Mouse (Mus musculus) small intestine, adult 2 months (tissue): ENCODE results near the gene Cat. TPM values are rescaled to one million over a fixed set of nuclear protein-coding genes. Genes with fewer than 3 reads are reported as not detected.
A peak's percentile ranks its signal among the peaks of the same experiment; 100 is the strongest.

Experiments used
- H3K27ac ChIP-seq: fragments of 200-500 bp; 2 replicates; pipeline ENCODE4 v1.5.1; 2012; ENCODE audit warnings: low read depth, low read length, control low read depth, inconsistent platforms; ENCODE audit not compliant: insufficient read depth
- H3K27me3 ChIP-seq: fragments of 200-500 bp; 2 replicates; pipeline ENCODE4 v1.6.1; 2012; ENCODE audit warnings: mild to moderate bottlenecking, moderate library complexity, low read length, inconsistent platforms; ENCODE audit not compliant: control insufficient read depth, insufficient read depth
- H3K36me3 ChIP-seq: fragments of 200-500 bp; 2 replicates; pipeline ENCODE4 v1.6.1; 2012; ENCODE audit warnings: mild to moderate bottlenecking, low read length, control low read depth, inconsistent platforms; ENCODE audit not compliant: control insufficient read depth, insufficient read depth
- H3K4me1 ChIP-seq: fragments of 200-500 bp; 2 replicates; pipeline ENCODE4 v1.6.1; 2012; ENCODE audit warnings: low read length, inconsistent platforms, mixed read lengths; ENCODE audit not compliant: control insufficient read depth, insufficient read depth, insufficient read length
- H3K4me3 ChIP-seq: fragments of 200-500 bp; 2 replicates; pipeline ENCODE4 v1.5.1; 2012; ENCODE audit warnings: low read depth, mild to moderate bottlenecking, control low read depth, inconsistent platforms, low read length, moderate library complexity
- CTCF ChIP-seq: fragments of 200-500 bp; IDR thresholded peaks from 2 replicates; pipeline ENCODE4 v1.5.1; 2012; ENCODE audit warnings: low read depth, mild to moderate bottlenecking, control low read depth, inconsistent platforms, low read length, moderate library complexity, mixed read lengths; ENCODE audit not compliant: insufficient replicate concordance, insufficient read length; ENCODE audit errors: extremely low read depth
- POLR2A ChIP-seq: fragments of 200-500 bp; IDR thresholded peaks from 2 replicates; pipeline ENCODE4 v1.6.1; 2012; ENCODE audit warnings: low read depth, mild to moderate bottlenecking, control low read depth, inconsistent platforms, low read length, moderate library complexity
- WGBS: fragments of 180-500 bp; shearing (Covaris S2); methylation state at CpG from one replicate; pipeline ENCODE4 v1.1.7; 2018; 5-methylcytosine and 5-hydroxymethylcytosine counted together
- polyA plus RNA-seq: library from polyadenylated mRNA; depleted of rRNA; stranded (reverse); fragments of >200 nt; gene quantifications from 2 replicates; pipeline ENCODE4 v1.2.3, GENCODE M21; 2012

The Cat gene
- polyA plus RNA-seq, 1 experiment: 113 TPM

DNA sequence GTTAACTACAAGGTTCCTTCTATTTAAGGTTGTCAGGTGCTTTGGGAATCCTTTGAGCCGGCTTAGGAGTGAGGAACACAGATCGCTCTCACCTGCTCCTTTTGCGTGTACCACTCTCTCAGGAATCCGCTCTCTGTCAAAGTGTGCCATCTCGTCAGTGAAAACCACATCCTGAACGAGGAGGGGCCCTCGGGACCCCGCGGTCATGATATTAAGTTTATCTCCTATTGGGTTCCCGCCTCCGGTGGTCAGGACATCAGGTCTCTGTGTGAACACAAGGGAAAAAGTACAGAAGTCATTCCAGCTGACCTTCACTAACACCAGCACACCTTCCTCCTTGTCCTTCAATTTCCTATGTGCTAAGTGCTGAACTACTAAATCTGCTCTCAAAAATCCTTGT is 8.3 kb downstream of the Cat start:
- Histone ChIP-seq H3K27ac (no peak overlapping the region), H3K4me3 (no peak overlapping the region), H3K27me3 (no peaks in the 10 kb centered on the region), H3K36me3 (peaks cover 27% of the 10 kb centered on the region), H3K4me1 (peaks cover 14% of the 10 kb centered on the region)
- 66% methylated on average over 11 of the region's 11 CpGs for WGBS
- TF ChIP-seq CTCF: no peak
- TF ChIP-seq POLR2A: no peak

DNA sequence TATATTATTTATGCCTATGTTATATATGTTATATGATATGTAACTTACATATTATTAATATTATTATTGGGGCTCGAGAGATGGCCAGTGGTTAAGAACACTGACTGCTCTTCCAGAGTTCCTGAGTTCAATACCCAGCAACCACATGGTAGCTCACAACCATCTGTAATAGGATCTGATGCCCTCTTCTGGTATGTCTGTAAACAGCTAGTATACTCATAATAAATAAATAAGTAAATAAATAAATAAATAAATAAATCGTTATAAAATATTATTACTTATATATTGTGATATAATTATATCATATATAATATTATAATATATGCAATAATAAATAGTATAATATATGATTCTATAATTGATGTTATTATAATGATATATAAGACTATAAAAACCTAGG is 8.8 kb downstream of the Cat start:
- no peak for TF ChIP-seq CTCF
- no peak for TF ChIP-seq POLR2A
- H3K4me1 ChIP-seq: peaks cover 14% of the 10 kb centered on the region
- H3K27ac ChIP-seq: no peak overlapping the region
- H3K27me3 ChIP-seq: no peaks in the 10 kb centered on the region
- 88% methylated on average over 2 of the region's 2 CpGs for WGBS
- H3K36me3 ChIP-seq: peaks cover 30% of the 10 kb centered on the region
- H3K4me3 ChIP-seq: no peak overlapping the region

DNA sequence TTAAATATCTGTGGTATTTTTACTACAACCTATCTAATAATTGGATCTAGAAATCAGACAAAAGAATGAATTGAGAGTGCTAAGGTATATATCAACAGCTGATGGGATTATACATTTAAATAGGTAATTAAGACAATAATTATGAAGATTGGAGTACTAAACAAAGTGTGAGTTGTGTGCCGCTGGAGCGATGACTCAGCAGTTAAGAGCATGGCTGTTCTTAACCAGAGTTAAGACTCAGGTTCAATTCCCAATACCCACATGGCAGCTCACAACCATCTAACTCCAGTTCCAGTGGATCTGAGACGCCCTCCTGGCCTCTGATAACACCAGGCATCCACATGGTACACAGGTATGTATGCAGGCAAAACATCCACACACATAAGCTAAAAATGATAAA is 11.6 kb downstream of the Cat start:
- TF ChIP-seq POLR2A: no peak
- TF ChIP-seq CTCF: no peak
- Histone ChIP-seq H3K4me1 (peaks cover 14% of the 10 kb centered on the region), H3K4me3 (no peak overlapping the region), H3K36me3 (peaks cover 47% of the 10 kb centered on the region), H3K27ac (no peak overlapping the region), H3K27me3 (no peaks in the 10 kb centered on the region)
- WGBS: 94% methylated on average over 3 of the region's 3 CpGs

DNA sequence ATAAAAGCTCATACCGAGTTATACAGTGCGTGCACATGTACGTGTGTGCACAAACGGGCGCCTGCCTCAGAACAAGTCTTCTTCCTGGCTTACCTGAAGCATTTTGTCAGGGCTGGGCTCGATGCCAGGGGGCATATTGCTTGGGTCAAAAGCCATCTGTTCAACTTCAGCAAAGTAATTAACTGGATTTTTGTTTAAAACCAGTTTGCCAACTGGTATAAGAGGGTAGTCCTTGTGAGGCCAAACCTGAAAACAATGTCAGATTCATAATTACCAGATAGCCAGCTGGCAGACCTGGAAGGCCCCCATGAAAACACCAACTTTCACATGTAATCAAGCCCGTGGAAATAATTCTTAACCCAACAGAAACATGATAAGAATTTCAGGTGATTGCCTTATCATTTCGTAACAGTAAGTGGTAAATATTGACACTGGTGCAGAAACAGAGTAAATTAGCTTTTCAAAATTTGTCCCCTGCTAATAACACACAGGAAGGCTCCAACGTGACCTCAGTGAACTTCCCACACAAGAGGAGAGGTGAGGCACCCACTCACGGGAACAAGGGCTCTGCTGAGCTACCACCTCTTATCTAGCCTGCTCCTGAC is 17.9 kb downstream of the Cat start:
- Histone ChIP-seq H3K4me1 (peaks cover 16% of the 10 kb centered on the region; the same call in 1 of the 2 replicates), H3K36me3 (peaks cover 51% of the 10 kb centered on the region), H3K4me3 (no peak overlapping the region), H3K27me3 (no peaks in the 10 kb centered on the region), H3K27ac (peak overlapping the region; percentile 11; the same call in 1 of the 2 replicates)
- no peak for TF ChIP-seq CTCF
- no peak for TF ChIP-seq POLR2A
- 27% methylated on average over 10 of the region's 10 CpGs for WGBS

DNA sequence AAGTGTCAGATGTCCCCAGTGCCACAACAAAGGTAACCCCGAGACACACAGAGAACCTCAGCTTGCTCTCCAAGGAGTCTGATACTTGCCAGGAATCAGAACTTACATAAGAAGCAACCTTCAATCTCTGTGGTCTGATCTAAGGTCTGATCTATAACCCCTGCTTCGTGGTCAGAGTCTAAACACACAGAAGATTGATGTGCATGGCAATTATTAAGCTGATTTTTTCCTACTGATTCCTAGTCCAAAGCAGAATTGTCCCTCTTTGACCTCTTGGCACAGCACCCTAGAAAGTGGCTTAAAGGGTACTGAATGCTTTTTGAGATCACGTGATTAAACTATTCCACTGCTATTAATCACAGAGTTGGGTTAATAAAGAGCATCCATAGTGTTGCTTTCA is 18.7 kb downstream of the Cat start:
- H3K4me1 ChIP-seq: peaks cover 16% of the 10 kb centered on the region; the same call in 1 of the 2 replicates
- no peak overlapping the region for H3K4me3 ChIP-seq
- TF ChIP-seq POLR2A (no peak), CTCF (no peak)
- WGBS: 35% methylated on average over 3 of the region's 3 CpGs
- peak overlapping the region; percentile 78 for H3K27ac ChIP-seq
- H3K27me3 ChIP-seq: no peaks in the 10 kb centered on the region
- H3K36me3 ChIP-seq: peaks cover 54% of the 10 kb centered on the region

DNA sequence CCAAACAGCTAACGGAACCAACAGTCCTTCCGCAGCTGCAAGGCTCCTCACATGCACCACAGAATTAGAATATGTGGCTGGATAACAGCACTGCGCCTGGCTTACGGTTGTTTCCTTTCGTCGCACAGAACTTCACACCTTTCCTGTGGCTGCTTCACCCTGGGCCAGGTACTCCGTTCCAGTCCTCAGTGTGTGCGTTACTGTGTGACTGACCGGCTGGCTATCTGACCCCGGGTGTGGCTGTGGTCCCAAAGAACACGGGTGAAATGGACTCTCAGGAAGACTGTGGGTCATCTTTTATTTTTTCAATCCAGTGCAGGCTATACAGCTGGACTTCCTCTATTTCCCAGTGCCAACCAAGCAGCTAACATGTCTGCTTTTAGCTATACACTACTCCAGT is 19.5 kb downstream of the Cat start:
- H3K27ac ChIP-seq: peak overlapping the region; percentile 78
- no peaks in the 10 kb centered on the region for H3K27me3 ChIP-seq
- WGBS: 82% methylated on average over 11 of the region's 11 CpGs
- H3K36me3 ChIP-seq: peaks cover 54% of the 10 kb centered on the region
- TF ChIP-seq CTCF: no peak
- no peak for TF ChIP-seq POLR2A
- H3K4me1 ChIP-seq: peaks cover 16% of the 10 kb centered on the region; the same call in 1 of the 2 replicates
- no peak overlapping the region for H3K4me3 ChIP-seq

DNA sequence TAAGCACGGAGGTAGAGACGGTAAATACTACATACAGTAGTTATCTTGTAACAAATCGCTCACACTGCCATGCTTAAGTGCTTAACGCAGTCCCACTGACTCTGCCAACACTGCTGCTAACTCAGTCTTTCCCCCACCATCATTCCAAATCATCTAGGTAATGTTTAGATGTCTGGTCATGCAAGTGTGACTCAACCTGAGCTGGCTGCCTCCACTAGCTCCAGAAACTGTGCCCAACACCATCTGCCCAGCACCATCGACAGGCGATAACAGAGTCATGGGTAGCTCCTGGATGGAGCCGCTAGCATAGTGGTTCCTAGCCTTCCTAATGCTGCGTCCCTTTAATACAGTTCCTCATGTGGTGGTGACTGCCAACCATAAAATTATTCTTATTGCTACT is 20.4 kb downstream of the Cat start:
- Histone ChIP-seq H3K27me3 (no peaks in the 10 kb centered on the region), H3K4me3 (no peak overlapping the region), H3K27ac (no peak overlapping the region), H3K4me1 (peaks cover 16% of the 10 kb centered on the region; the same call in 1 of the 2 replicates), H3K36me3 (peaks cover 53% of the 10 kb centered on the region)
- WGBS: 96% methylated on average over 8 of the region's 8 CpGs
- TF ChIP-seq CTCF: no peak
- TF ChIP-seq POLR2A: no peak

DNA sequence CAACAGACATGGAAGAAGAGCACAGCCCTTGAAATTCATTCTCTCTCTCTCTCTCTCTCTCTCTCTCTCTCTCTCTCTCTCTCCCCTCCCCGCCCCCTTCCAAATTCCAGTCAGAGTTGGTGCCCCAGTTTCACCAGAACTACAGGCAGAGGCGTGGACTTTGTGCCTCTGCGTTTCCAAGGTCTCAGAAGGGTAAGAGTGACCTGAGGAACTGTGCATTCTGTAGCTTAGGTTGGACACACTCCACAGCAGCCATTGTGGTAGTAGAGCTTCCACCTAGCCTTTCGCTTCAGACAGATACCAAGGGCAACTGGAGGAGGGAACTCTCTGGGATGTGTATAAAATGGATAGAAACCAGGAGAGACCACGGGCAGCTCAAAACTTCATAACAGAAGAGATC is 22.2 kb downstream of the Cat start:
- H3K4me1 ChIP-seq: peaks cover 16% of the 10 kb centered on the region; the same call in 1 of the 2 replicates
- H3K36me3 ChIP-seq: peaks cover 59% of the 10 kb centered on the region
- no peak overlapping the region for H3K4me3 ChIP-seq
- no peaks in the 10 kb centered on the region for H3K27me3 ChIP-seq
- 89% methylated on average over 5 of the region's 5 CpGs for WGBS
- TF ChIP-seq POLR2A: no peak
- no peak for TF ChIP-seq CTCF
- H3K27ac ChIP-seq: no peak overlapping the region
